ENCODE assay signal across 8 mouse cellular contexts in the genomic region with DNA sequence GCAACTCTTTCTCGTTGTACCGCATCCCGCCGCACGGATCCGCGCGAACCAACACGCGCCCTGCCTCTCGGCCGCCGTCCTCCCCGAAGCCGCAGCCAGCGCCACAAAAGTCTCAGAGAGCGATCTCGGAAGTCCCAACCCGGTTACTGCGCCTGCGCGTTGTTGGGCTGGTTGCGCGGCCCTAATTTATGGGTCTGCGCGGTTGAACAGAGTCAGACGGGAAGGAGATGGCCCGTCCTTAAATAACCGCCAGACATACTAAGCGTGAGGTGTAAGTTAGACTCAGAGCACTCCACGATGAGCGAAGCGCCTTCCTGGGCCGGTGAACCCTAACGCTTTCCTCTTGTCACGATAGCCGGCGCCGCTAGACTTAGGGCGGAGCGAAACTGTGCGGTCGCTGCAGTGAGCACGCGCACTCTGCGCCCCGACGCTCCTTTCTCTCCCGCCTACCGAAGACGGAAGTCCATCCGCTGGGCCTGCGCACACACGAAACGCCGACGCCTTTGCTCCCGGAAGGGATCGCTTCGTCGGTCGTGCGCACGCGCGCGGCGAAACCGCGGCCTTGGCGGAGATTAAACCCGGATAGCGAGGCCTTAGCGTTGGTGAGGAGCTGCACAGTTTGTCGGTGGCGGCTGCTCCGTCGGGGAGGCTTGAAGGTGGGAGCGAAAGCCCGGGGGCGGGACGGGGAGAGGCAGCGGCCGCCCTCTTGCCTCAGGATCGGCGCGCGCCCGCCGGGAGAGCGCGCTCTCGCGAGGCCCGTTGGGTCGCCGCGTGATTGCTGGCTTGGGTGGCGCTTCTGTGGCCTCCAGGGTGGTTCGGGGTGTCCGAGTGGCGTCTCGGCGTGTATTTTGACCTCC. TPM values are rescaled to one million over a fixed set of nuclear protein-coding genes. Genes with fewer than 3 reads are reported as not detected.
DNase-seq lines count a peak whose midpoint lies in the region; ATAC-seq lines count a peak whose summit lies in the region.

Sf3a2 (plus strand) TSS at position 49 of the 857 bp plus-strand sequence.
Plekhj1 (minus strand) TSS at position 477 of the 857 bp plus-strand sequence.

- peak within 1 kb of the TSS; percentile 69 to 84 for H3K4me3 ChIP-seq in heart, embryonic 14.5 days (ENCODE audit: control insufficient read depth in 1 of 2, insufficient read depth in 1 of 2, low read depth in 1 of 2, low read length in 2 of 2)
- H3K4me3 ChIP-seq in liver, embryonic 13.5 days (replicated peaks): peak within 1 kb of the TSS; percentile 90
- H3K4me3 ChIP-seq in stomach, embryonic 16.5 days (replicated peaks; ENCODE audit: low read length): peak within 1 kb of the TSS; percentile 94

- peak; percentile 95 for DNase-seq in c-Kit-negative CD71-positive TER-119-positive erythroid progenitor cells, embryonic 14.5 days (ENCODE audit: low read depth, low spot score)
- DNase-seq in fibroblast of lung, adult 2 months (ENCODE audit: low read depth): peak; percentile 95
- DNase-seq in kidney, postnatal 14 days: peak; percentile 97
- DNase-seq in liver, embryonic 13.5 days: peak; percentile 93
- peak; percentile 96 for DNase-seq in neural tube, embryonic 10.5 days (ENCODE audit: extremely low spot score, low spot score)

- H3K4me2 ChIP-seq in heart, embryonic 14.5 days (ENCODE audit: low read length): peak within 1 kb of the TSS; percentile 92
- peak within 1 kb of the TSS; percentile 78 for H3K4me2 ChIP-seq in liver, embryonic 13.5 days
- peak within 1 kb of the TSS; percentile 90 for H3K4me2 ChIP-seq in stomach, embryonic 16.5 days (ENCODE audit: low read depth, low read length)

- H3K4me1 ChIP-seq in heart, embryonic 14.5 days (ENCODE audit: control insufficient read depth in 2 of 2, insufficient read depth in 2 of 2, low read length in 2 of 2): peaks cover 2 to 16% of the 10 kb centered on the region in 2 experiments; a peak in 3 of 4 replicates
- peaks cover 48% of the 10 kb centered on the region for H3K4me1 ChIP-seq in liver, embryonic 13.5 days (replicated peaks)
- H3K4me1 ChIP-seq in stomach, embryonic 16.5 days (ENCODE audit: control insufficient read depth, insufficient read depth, low read length): peaks cover 21% of the 10 kb centered on the region

- H3K9me3 ChIP-seq in heart, embryonic 14.5 days (ENCODE audit: control insufficient read depth, low read length): no peaks in the 10 kb centered on the region
- H3K9me3 ChIP-seq in liver, embryonic 13.5 days (replicated peaks): no peaks in the 10 kb centered on the region
- H3K9me3 ChIP-seq in stomach, embryonic 16.5 days (replicated peaks; ENCODE audit: control insufficient read depth, low read length): no peaks in the 10 kb centered on the region

- WGBS in heart, embryonic 14.5 days: under 1% methylated on average over 104 of the region's 104 CpGs
- under 1% methylated on average over 104 of the region's 104 CpGs for WGBS in liver, embryonic 13.5 days (ENCODE audit: insufficient replicate concordance)
- under 1% methylated on average over 104 of the region's 104 CpGs for WGBS in stomach, embryonic 16.5 days

- peaks cover 67% of the 10 kb centered on the region for H3K36me3 ChIP-seq in heart, embryonic 14.5 days (ENCODE audit: control insufficient read depth, insufficient read depth, low read length)
- H3K36me3 ChIP-seq in liver, embryonic 13.5 days: peaks cover 67% of the 10 kb centered on the region
- H3K36me3 ChIP-seq in stomach, embryonic 16.5 days (ENCODE audit: control insufficient read depth, insufficient read depth, low read length): peaks cover 21% of the 10 kb centered on the region; the same call in 1 of the 2 replicates

- H3K27me3 ChIP-seq in heart, embryonic 14.5 days (ENCODE audit: control insufficient read depth, insufficient read depth, low read length): no peaks in the 10 kb centered on the region
- no peaks in the 10 kb centered on the region for H3K27me3 ChIP-seq in liver, embryonic 13.5 days
- no peaks in the 10 kb centered on the region for H3K27me3 ChIP-seq in stomach, embryonic 16.5 days (ENCODE audit: control insufficient read depth, insufficient read depth, low read length)

- peak within 1 kb of the TSS; percentile 94 for H3K9ac ChIP-seq in heart, embryonic 14.5 days (ENCODE audit: low read length)
- H3K9ac ChIP-seq in liver, embryonic 13.5 days: peak within 1 kb of the TSS; percentile 95
- peak within 1 kb of the TSS; percentile 99 for H3K9ac ChIP-seq in stomach, embryonic 16.5 days (ENCODE audit: low read length)

- peak; percentile 93 for ATAC-seq in CD4-positive, CD25-positive, alpha-beta regulatory T cell, adult 4 months
- peak; percentile 89 for ATAC-seq in heart, embryonic 14.5 days (ENCODE audit: insufficient number of reproducible peaks, insufficient read depth, low FRiP score, low read depth)
- ATAC-seq in liver, embryonic 13.5 days (ENCODE audit: low read depth): peak; percentile 92
- ATAC-seq in stomach, embryonic 16.5 days (ENCODE audit: insufficient read depth, low FRiP score): peak; percentile 94

- H3K27ac ChIP-seq in heart, embryonic 14.5 days (replicated peaks in 1 of 2; ENCODE audit: control insufficient read depth in 1 of 2, insufficient read depth in 1 of 2, low read depth in 2 of 2, low read length in 2 of 2): peak within 1 kb of the TSS; percentile 93 to 97
- H3K27ac ChIP-seq in liver, embryonic 13.5 days: peak within 1 kb of the TSS; percentile 92
- peak within 1 kb of the TSS; percentile 98 for H3K27ac ChIP-seq in stomach, embryonic 16.5 days (ENCODE audit: low read length)

RNA-seq across cellular contexts. Expression of gene Sf3a2, which starts in this region (rescaled TPM):
- 10 to 100 TPM; 12.3 to 13.2 TPM for polyA plus RNA-seq in CD4-positive, CD25-positive, alpha-beta regulatory T cell, adult 4 months (2017; shearing (Covaris generic))
- 49.2 and 51.0 TPM in 2 replicates for polyA plus RNA-seq in heart, embryonic 14.5 days (2014; fragmentation: Nextera tagmentation; extraction: Ambion mirVana)
- polyA plus RNA-seq in liver, embryonic 13.5 days (2015; fragmentation: Nextera tagmentation; extraction: Ambion mirVana): 35.7 and 48.5 TPM in 2 replicates
- polyA plus RNA-seq in stomach, embryonic 16.5 days (2015; fragmentation: Nextera tagmentation; extraction: Ambion mirVana): 51.3 and 53.7 TPM in 2 replicates

RNA-seq across cellular contexts. Expression of gene Plekhj1, which starts in this region (rescaled TPM):
- polyA plus RNA-seq in CD4-positive, CD25-positive, alpha-beta regulatory T cell, adult 4 months (2017; shearing (Covaris generic)): 100 to 1,000 TPM; 106 to 120 TPM
- polyA plus RNA-seq in heart, embryonic 14.5 days (2014; fragmentation: Nextera tagmentation; extraction: Ambion mirVana): 71.1 and 75.4 TPM in 2 replicates
- polyA plus RNA-seq in liver, embryonic 13.5 days (2015; fragmentation: Nextera tagmentation; extraction: Ambion mirVana): 97.5 and 105 TPM in 2 replicates
- polyA plus RNA-seq in stomach, embryonic 16.5 days (2015; fragmentation: Nextera tagmentation; extraction: Ambion mirVana): 102 and 114 TPM in 2 replicates

Comparison
In these comparisons a context has a peak if more than half of its experiments do, and no peak if none do; other contexts are left out.
1. Peak in every context shown above with its lines: DNase-seq, ATAC-seq, H3K4me3 ChIP-seq and H3K27ac ChIP-seq.